Mouse (Mus musculus): ENCODE results near the gene Gm45716. TPM values are rescaled to one million over a fixed set of nuclear protein-coding genes. Genes with fewer than 3 reads are reported as not detected.

Gene Gm45716
- polyA plus RNA-seq, 1 experiment from 2014 or later: 23.6 TPM

GRCm38 (mm10) chr11:90175634-90176300 is 11.7 kb upstream of the Gm45716 start:
- no peaks in the 10 kb centered on the region for H3K9me3 ChIP-seq
- no peak overlapping the region for H3K27ac ChIP-seq
- no peaks in the 10 kb centered on the region for H3K4me1 ChIP-seq
- no peak overlapping the region for H3K9ac ChIP-seq
- H3K27me3 ChIP-seq (replicated peaks): 0 out of 2 replicates have a peak, but pooled peaks cover 4% of the 10 kb centered on the region
- no peak for ATAC-seq (replicated peaks)
- no peak overlapping the region for H3K4me2 ChIP-seq
- WGBS: 89% methylated on average over 14 of the region's 14 CpGs
- no peak overlapping the region for H3K4me3 ChIP-seq
- H3K36me3 ChIP-seq (replicated peaks): no peaks in the 10 kb centered on the region

DNA sequence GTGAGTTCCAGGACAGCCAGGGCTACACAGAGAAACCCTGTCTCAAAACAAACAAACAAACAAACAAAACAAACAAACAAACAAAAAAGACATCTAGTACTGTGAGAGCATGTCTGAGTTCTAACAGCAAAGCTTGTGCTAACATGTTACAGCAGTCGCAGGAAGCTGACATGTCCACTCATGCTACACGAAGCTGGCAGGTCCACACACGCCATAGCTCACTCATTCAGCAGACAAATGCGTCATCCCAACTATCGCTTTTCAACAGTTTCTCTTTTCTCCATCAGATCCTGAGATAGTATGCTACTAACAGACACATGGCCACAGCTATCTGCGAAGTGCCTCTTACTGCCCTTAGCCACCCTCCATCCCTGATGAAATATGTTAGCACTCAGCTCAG is 10.1 kb upstream of the Gm45716 start:
- no peaks in the 10 kb centered on the region for H3K9me3 ChIP-seq
- 98% methylated on average over 6 of the region's 6 CpGs for WGBS
- H3K36me3 ChIP-seq (replicated peaks): no peaks in the 10 kb centered on the region
- ATAC-seq (replicated peaks): no peak
- H3K27ac ChIP-seq: no peak overlapping the region
- H3K4me3 ChIP-seq: no peak overlapping the region
- H3K4me1 ChIP-seq: no peaks in the 10 kb centered on the region
- H3K27me3 ChIP-seq (replicated peaks): no peaks in the 10 kb centered on the region
- no peak overlapping the region for H3K9ac ChIP-seq
- H3K4me2 ChIP-seq: no peak overlapping the region

DNA sequence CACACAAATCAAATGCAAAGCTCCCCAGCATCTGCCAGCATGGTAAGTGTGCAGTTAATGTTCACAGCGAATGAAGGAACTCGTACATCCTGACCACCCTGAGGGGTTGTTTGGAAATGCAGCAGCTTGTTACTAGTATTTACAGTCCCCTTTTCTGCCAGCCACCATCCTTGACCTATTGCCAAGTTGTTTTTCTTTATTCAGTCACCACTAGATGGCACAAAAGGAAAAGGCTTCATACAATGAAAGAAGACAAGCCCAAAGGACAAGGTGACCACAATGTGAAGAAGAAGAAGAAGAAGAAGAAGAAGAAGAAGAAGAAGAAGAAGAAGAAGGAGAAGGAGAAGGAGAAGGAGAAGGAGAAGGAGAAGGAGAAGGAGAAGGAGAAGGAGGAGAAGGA is 4.1 kb upstream of the Gm45716 start:
- WGBS: 39% methylated on average over 2 of the region's 2 CpGs
- Histone ChIP-seq H3K4me3 (no peak overlapping the region), H3K27me3 (replicated peaks) (no peaks in the 10 kb centered on the region), H3K9me3 (no peaks in the 10 kb centered on the region), H3K27ac (no peak overlapping the region), H3K4me2 (no peak overlapping the region), H3K9ac (no peak overlapping the region), H3K4me1 (no peaks in the 10 kb centered on the region), H3K36me3 (replicated peaks) (no peaks in the 10 kb centered on the region)
- ATAC-seq (replicated peaks): no peak

GRCm38 (mm10) chr11:90184756-90185155 is 2.7 kb upstream of the Gm45716 start:
- no peak overlapping the region for H3K4me2 ChIP-seq
- H3K4me3 ChIP-seq: no peak overlapping the region
- no peak overlapping the region for H3K9ac ChIP-seq
- no peak overlapping the region for H3K27ac ChIP-seq
- H3K4me1 ChIP-seq: no peaks in the 10 kb centered on the region
- WGBS: 84% methylated on average over 4 of the region's 4 CpGs
- no peaks in the 10 kb centered on the region for H3K9me3 ChIP-seq
- no peaks in the 10 kb centered on the region for H3K27me3 ChIP-seq (replicated peaks)
- H3K36me3 ChIP-seq (replicated peaks): no peaks in the 10 kb centered on the region
- ATAC-seq (replicated peaks): no peak

DNA sequence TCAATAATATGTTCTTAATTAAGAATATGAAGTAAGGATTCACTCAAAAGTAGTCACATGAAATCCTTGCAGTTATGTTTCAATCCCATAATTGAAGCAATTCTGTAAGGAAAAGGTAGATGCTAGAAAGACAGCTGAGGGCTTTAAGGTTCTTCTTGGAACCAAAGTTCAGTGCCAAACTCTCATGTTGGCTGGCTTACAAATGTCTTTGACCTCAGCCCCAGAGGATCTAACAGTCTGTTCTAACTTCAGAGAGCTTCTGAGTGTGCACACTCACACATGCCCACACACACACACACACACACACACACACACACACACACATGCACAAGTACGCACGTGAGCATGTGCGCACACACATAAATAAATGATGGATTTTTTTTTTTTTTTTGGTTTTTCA is 2.7 kb downstream of the Gm45716 start:
- no peaks in the 10 kb centered on the region for H3K36me3 ChIP-seq (replicated peaks)
- H3K27me3 ChIP-seq (replicated peaks): no peaks in the 10 kb centered on the region
- no peak for ATAC-seq (replicated peaks)
- no peaks in the 10 kb centered on the region for H3K9me3 ChIP-seq
- no peak overlapping the region for H3K9ac ChIP-seq
- no peak overlapping the region for H3K4me2 ChIP-seq
- H3K27ac ChIP-seq: no peak overlapping the region
- no peak overlapping the region for H3K4me3 ChIP-seq
- H3K4me1 ChIP-seq: no peaks in the 10 kb centered on the region
- WGBS: 90% methylated on average over 3 of the region's 3 CpGs

DNA sequence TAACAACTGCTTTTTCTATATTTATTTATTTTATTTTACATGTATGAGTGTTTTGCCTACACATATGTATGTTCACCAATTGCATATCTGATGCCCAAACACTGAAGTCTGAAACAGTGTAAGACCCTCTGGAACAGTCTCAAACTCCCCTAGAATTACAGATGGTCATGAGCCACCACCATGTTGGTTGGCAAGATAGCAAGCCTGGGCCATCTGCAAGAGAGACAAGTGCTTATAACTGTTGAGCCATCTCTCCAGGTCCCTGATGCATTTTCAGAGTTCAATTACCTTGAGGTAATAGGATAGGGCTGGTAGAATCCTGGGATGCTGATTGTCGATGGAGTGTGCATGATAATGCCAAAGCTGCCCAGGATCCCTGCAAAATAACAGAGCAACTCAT is 7.5 kb downstream of the Gm45716 start:
- H3K9ac ChIP-seq: no peak overlapping the region
- H3K27me3 ChIP-seq (replicated peaks): no peaks in the 10 kb centered on the region
- ATAC-seq (replicated peaks): no peak
- H3K9me3 ChIP-seq: no peaks in the 10 kb centered on the region
- H3K4me1 ChIP-seq: no peaks in the 10 kb centered on the region
- H3K36me3 ChIP-seq (replicated peaks): no peaks in the 10 kb centered on the region
- H3K4me2 ChIP-seq: no peak overlapping the region
- no peak overlapping the region for H3K27ac ChIP-seq
- H3K4me3 ChIP-seq: no peak overlapping the region
- 73% methylated on average over 1 of the region's 1 CpGs for WGBS

- 68% methylated on average over 11 of the region's 11 CpGs for WGBS
- no peak for ATAC-seq (replicated peaks)
- H3K27me3 ChIP-seq (replicated peaks): no peaks in the 10 kb centered on the region
These were observed 8.5 kb downstream of the Gm45716 start for GRCm38 (mm10) chr11:90195756-90196520.

DNA sequence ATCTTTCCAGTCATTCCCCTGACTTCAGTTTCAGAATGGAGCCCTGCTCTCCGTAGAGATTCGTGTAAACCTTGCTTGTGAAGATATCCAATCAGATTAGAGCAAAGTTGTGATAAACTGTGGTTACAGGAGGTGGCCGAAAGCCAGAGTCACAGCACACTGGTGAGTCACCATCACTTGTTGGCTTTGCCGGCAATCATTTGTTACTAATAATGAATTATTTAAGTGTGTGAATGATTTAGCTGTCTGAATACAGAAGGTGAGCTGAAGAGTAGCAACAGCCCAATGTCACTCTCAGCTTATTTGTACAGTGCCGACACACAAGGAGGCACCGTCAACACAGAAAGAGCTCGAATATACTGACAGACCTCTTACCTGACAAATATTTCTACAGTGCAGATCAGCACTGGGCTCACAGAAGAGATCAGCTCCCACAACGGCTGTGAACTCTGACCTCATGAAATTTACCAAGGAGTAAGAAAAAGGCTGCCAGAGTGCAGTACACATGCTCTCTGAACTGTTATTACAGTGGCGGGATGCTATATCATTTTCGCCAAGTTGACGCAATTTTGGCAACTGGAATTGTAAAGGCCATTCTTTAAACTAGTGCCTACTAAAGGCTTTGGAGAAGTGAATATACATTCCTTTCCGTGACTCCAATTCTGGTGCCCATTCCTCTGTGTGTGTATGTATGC is 9.2 kb downstream of the Gm45716 start:
- no peak overlapping the region for H3K4me3 ChIP-seq
- no peaks in the 10 kb centered on the region for H3K36me3 ChIP-seq (replicated peaks)
- H3K9me3 ChIP-seq: no peaks in the 10 kb centered on the region
- no peak overlapping the region for H3K9ac ChIP-seq
- no peaks in the 10 kb centered on the region for H3K27me3 ChIP-seq (replicated peaks)
- WGBS: 84% methylated on average over 12 of the region's 12 CpGs
- H3K4me2 ChIP-seq: no peak overlapping the region
- no peak for ATAC-seq (replicated peaks)
- H3K4me1 ChIP-seq: no peaks in the 10 kb centered on the region
- no peak overlapping the region for H3K27ac ChIP-seq

More at GRCm38 (mm10) chr11:90195756-90196520, 8.5 kb downstream of the Gm45716 start:
- Histone ChIP-seq H3K36me3 (replicated peaks) (no peaks in the 10 kb centered on the region), H3K9ac (no peak overlapping the region), H3K4me1 (no peaks in the 10 kb centered on the region), H3K4me2 (no peak overlapping the region), H3K27ac (no peak overlapping the region), H3K9me3 (no peaks in the 10 kb centered on the region), H3K4me3 (no peak overlapping the region)

DNA sequence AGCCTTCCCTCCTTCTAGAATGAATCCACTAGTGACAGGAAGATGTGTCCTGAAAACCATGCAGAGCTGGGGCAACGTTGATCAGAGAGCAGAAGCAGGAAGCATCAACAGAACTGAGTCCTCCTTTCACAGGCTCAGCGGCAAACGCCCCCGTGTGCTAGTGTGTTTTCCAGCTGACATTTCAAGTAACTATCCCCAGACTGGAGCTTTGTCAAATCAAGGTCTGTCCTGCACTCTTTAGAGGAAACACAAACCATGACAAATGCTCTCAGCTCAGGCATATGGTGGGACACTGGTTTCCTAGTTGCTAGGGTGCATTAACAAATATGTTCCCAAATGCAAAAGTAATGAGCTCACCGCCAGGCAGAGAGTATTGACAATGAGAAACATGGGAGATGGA is 10.6 kb downstream of the Gm45716 start:
- no peak overlapping the region for H3K9ac ChIP-seq
- 30% methylated on average over 5 of the region's 5 CpGs for WGBS
- H3K4me3 ChIP-seq: no peak overlapping the region
- ATAC-seq (replicated peaks): no peak
- no peak overlapping the region for H3K4me2 ChIP-seq
- no peaks in the 10 kb centered on the region for H3K27me3 ChIP-seq (replicated peaks)
- no peaks in the 10 kb centered on the region for H3K9me3 ChIP-seq
- H3K36me3 ChIP-seq (replicated peaks): no peaks in the 10 kb centered on the region
- no peaks in the 10 kb centered on the region for H3K4me1 ChIP-seq
- no peak overlapping the region for H3K27ac ChIP-seq

DNA sequence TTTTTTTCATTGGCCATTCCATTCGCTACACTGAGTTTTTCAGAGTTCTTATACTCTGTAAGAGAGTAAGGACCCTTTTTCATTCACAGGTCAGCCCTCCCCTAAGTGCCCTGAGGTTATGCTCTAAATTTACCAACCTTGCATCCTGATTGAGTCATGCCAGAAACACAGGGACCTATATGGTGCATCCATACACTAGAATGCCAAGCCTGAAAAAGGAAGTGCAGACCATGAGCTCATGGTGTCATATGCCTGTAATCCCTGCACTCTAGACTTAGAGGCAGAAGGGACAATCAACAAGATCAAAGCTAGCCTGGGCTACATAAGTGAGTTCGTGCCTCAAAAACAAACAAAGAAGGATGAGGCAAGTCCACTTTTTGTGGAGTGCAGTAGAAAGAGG is 13.3 kb downstream of the Gm45716 start:
- 80% methylated on average over 2 of the region's 2 CpGs for WGBS
- Histone ChIP-seq H3K9ac (no peak overlapping the region), H3K4me1 (no peaks in the 10 kb centered on the region), H3K4me3 (no peak overlapping the region), H3K27me3 (replicated peaks) (no peaks in the 10 kb centered on the region), H3K36me3 (replicated peaks) (no peaks in the 10 kb centered on the region), H3K9me3 (no peaks in the 10 kb centered on the region), H3K27ac (no peak overlapping the region), H3K4me2 (no peak overlapping the region)
- ATAC-seq (replicated peaks): no peak

DNA sequence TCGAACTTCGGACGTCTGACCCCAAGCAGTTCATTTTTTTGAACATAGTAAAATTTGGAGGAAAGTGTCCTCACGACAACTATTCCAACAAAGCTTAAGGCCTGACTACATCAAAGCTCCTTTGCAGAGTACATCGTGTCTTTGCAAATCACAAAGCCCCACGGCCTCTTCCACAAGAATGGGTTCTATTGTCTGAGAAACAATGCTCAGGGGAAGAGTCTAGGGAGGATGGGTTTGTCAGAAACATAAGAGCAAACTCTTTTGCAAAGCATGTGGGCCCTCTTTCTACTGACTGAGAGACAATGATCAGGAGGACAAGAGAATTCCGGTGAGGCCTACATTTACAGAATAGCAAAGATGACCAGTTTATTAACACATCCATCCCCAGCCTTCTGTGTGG is 26.8 kb downstream of the Gm45716 start:
- no peak overlapping the region for H3K4me3 ChIP-seq
- H3K9ac ChIP-seq: no peak overlapping the region
- H3K9me3 ChIP-seq: no peaks in the 10 kb centered on the region
- 53% methylated on average over 7 of the region's 7 CpGs for WGBS
- H3K4me2 ChIP-seq: no peak overlapping the region
- H3K27me3 ChIP-seq (replicated peaks): no peaks in the 10 kb centered on the region
- H3K36me3 ChIP-seq (replicated peaks): no peaks in the 10 kb centered on the region
- no peak overlapping the region for H3K27ac ChIP-seq
- H3K4me1 ChIP-seq: no peaks in the 10 kb centered on the region
- ATAC-seq (replicated peaks): no peak

GRCm38 (mm10) chr11:90220022-90220645 is 32.7 kb downstream of the Gm45716 start:
- Histone ChIP-seq H3K27me3 (replicated peaks) (no peaks in the 10 kb centered on the region), H3K4me3 (no peak overlapping the region), H3K9me3 (no peaks in the 10 kb centered on the region), H3K4me2 (no peak overlapping the region), H3K36me3 (replicated peaks) (no peaks in the 10 kb centered on the region), H3K4me1 (no peaks in the 10 kb centered on the region), H3K9ac (no peak overlapping the region), H3K27ac (no peak overlapping the region)
- ATAC-seq (replicated peaks): no peak
- WGBS: 74% methylated on average over 6 of the region's 6 CpGs

Measured in midbrain, embryonic 15.5 days (tissue).